In the genomic region with DNA sequence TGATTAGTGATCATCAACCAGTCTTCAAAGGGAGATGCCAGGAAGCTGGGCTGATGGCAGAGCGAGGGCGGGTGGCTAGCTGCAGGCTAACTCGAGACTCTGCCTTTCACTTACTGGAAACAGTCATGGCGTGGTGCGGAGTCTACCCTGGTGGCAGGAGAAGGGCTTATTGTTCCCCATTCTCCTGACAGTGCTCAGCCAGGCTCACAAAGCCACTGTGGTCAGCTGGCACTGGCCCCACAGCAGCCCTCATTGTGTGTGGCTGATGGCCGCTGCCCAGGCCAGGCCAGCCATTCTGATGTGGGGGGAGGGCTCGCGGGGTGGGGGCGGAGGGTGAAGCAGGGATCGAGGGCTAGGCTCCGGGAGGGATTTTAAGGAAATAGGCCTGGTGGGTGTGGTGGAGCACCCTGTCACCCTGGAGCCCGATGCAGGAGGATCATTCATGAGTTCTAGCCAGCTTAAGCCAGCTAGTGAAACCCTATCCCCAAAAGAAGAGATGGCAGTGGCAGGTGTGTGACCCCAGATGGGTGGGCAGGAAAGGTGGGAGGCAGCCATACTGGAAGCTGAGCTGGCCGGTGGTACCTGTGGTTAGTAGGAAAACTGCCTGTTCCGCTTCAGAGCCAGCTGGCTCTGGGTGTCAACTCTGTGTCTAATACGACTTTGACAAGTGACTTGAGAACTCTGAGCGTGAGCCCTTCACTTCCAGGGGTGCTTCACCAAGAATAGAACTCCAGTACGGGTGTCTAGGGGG, we compare ENCODE assay signal across 8 mouse cellular contexts. TPM values are rescaled to one million over a fixed set of nuclear protein-coding genes. Genes with fewer than 3 reads are reported as not detected.
A peak's percentile ranks its signal among the peaks of the same experiment; 100 is the strongest.
DNase-seq lines count a peak whose midpoint lies in the region; ATAC-seq and TF ChIP-seq lines count a peak whose summit lies in the region.
"Had no signal": no experiment of that assay in that cellular context is flagged by ENCODE, and none has a peak within 500 bp of the region (broad histone marks: within the 10 kb centered on the region; RNA-seq: fewer than 3 reads in every experiment).

No protein-coding gene starts in this region.

- no peak overlapping the region for H3K4me2 ChIP-seq in kidney, embryonic 15.5 days
- H3K4me2 ChIP-seq in limb, embryonic 15.5 days = no peak overlapping the region
- H3K4me2 ChIP-seq: neural tube, embryonic 12.5 days had no signal

- no peaks in the 10 kb centered on the region for H3K9me3 ChIP-seq in kidney, embryonic 15.5 days (replicated peaks)
- no peaks in the 10 kb centered on the region for H3K9me3 ChIP-seq in limb, embryonic 15.5 days
- H3K9me3 ChIP-seq: neural tube, embryonic 12.5 days had no signal

- peaks cover 63% of the 10 kb centered on the region for H3K4me1 ChIP-seq in kidney, embryonic 15.5 days
- H3K4me1 ChIP-seq in bone marrow, adult 2 months (ENCODE audit: control insufficient read depth, insufficient read depth, low read length) = peaks cover 3% of the 10 kb centered on the region; the same call in 1 of the 2 replicates
- peaks cover 40% of the 10 kb centered on the region for H3K4me1 ChIP-seq in limb, embryonic 15.5 days

- WGBS in kidney, embryonic 15.5 days = 53% methylated on average over 17 of the region's 17 CpGs
- 39% methylated on average over 17 of the region's 17 CpGs for WGBS in bone marrow, adult 2 months
- 68% methylated on average over 17 of the region's 17 CpGs for WGBS in limb, embryonic 15.5 days

- intact Hi-C loops in gastrocnemius, postnatal 14 days (cut with DNase I; ENCODE audit: low total_unique reads) = no loop called here

- no peak overlapping the region for H3K9ac ChIP-seq in kidney, embryonic 15.5 days
- no peak overlapping the region for H3K9ac ChIP-seq in limb, embryonic 15.5 days
- H3K9ac ChIP-seq: neural tube, embryonic 12.5 days had no signal

- no peak for DNase-seq in kidney, adult 18-20 months
- DNase-seq in gastrocnemius, postnatal 14 days = no peak
- no peak for DNase-seq in right cerebral cortex, postnatal 36 days (ENCODE audit: low spot score in 2 of 2)

- H3K27ac ChIP-seq in kidney, embryonic 15.5 days = peak overlapping the region; percentile 54
- H3K27ac ChIP-seq in bone marrow, adult 2 months (ENCODE audit: control insufficient read depth, insufficient read depth, low read depth, low read length, poor library complexity) = peak overlapping the region; percentile 32
- H3K27ac ChIP-seq in limb, embryonic 15.5 days = peak overlapping the region; percentile 62; the same call in 1 of the 2 replicates
- H3K27ac ChIP-seq: neural tube, embryonic 12.5 days had no signal

- TF ChIP-seq POLR2A in bone marrow, adult 2 months (IDR thresholded peaks at IDR 0.05; ENCODE audit: borderline replicate concordance, control insufficient read depth, low read depth, low read length) = no peak

- H3K36me3 ChIP-seq in kidney, embryonic 15.5 days = peaks cover 13% of the 10 kb centered on the region; the same call in 1 of the 2 replicates
- peaks cover 30% of the 10 kb centered on the region for H3K36me3 ChIP-seq in limb, embryonic 15.5 days

- no peaks in the 10 kb centered on the region for H3K27me3 ChIP-seq in kidney, embryonic 15.5 days
- H3K27me3 ChIP-seq in limb, embryonic 15.5 days = no peaks in the 10 kb centered on the region
- H3K27me3 ChIP-seq: neural tube, embryonic 12.5 days had no signal

- 0 out of 2 replicates have a peak, but pooled peaks have one; percentile 30 for ATAC-seq in kidney, embryonic 15.5 days (replicated peaks; ENCODE audit: low FRiP score)
- peak; percentile 38 for ATAC-seq in CD4-positive, CD25-positive, alpha-beta regulatory T cell, adult 4 months
- no peak for ATAC-seq in limb, embryonic 15.5 days (ENCODE audit: insufficient number of reproducible peaks, low FRiP score, low TSS enrichment, low read depth)

- TF ChIP-seq CTCF in bone marrow, adult 2 months (IDR thresholded peaks at IDR 0.05; ENCODE audit: control insufficient read depth, insufficient read depth, low read length) = no peak

- H3K4me3 ChIP-seq in kidney, embryonic 15.5 days (replicated peaks) = no peak overlapping the region
- H3K4me3 ChIP-seq in bone marrow, adult 2 months (replicated peaks; ENCODE audit: control insufficient read depth, low read depth, low read length) = no peak overlapping the region
- no peak overlapping the region for H3K4me3 ChIP-seq in limb, embryonic 15.5 days
- H3K4me3 ChIP-seq: neural tube, embryonic 12.5 days had no signal

RNA-seq across cellular contexts. Expression of a gene that starts 10.8 kb away (rescaled TPM):
- polyA plus RNA-seq in kidney, embryonic 15.5 days (2015; fragmentation: Nextera tagmentation; extraction: Ambion mirVana) = 78.5 and 79.2 TPM in 2 replicates
- polyA plus RNA-seq in CD4-positive, CD25-positive, alpha-beta regulatory T cell, adult 4 months (2017; shearing (Covaris generic)) = 100 to 1,000 TPM; 217 to 251 TPM
- 28.3 and 33.5 TPM in 2 replicates for polyA plus RNA-seq in bone marrow, adult 2 months (2011; ENCODE audit: insufficient read depth, insufficient read length, low replicate concordance, missing spikeins)
- polyA plus RNA-seq in limb, embryonic 15.5 days (2015; fragmentation: Nextera tagmentation; extraction: Ambion mirVana) = 688 and 696 TPM in 2 replicates
- 10 to 100 TPM; 10.8 to 13.5 TPM for total RNA-seq in gastrocnemius, postnatal 14 days (2021)

RNA-seq across cellular contexts. Expression of a gene that starts 21.8 kb away (rescaled TPM):
- 21.8 and 23.4 TPM in 2 replicates for polyA plus RNA-seq in kidney, embryonic 15.5 days (2015; fragmentation: Nextera tagmentation; extraction: Ambion mirVana)
- polyA plus RNA-seq in CD4-positive, CD25-positive, alpha-beta regulatory T cell, adult 4 months (2017; shearing (Covaris generic)) = 1 to 10 TPM in 1 of 2 experiments, under 1 TPM in 1; 0.13 to 1.4 TPM
- 1.3 and 5.0 TPM in 2 replicates for polyA plus RNA-seq in bone marrow, adult 2 months (2011; ENCODE audit: insufficient read depth, insufficient read length, low replicate concordance, missing spikeins)
- 14.8 and 16.2 TPM in 2 replicates for polyA plus RNA-seq in limb, embryonic 15.5 days (2015; fragmentation: Nextera tagmentation; extraction: Ambion mirVana)
- 1 to 10 TPM; 1.6 to 1.8 TPM for total RNA-seq in gastrocnemius, postnatal 14 days (2021)

RNA-seq across cellular contexts. Expression of a gene that starts 27.5 kb away (rescaled TPM):
- 16.5 and 17.4 TPM in 2 replicates for polyA plus RNA-seq in kidney, embryonic 15.5 days (2015; fragmentation: Nextera tagmentation; extraction: Ambion mirVana)
- polyA plus RNA-seq in CD4-positive, CD25-positive, alpha-beta regulatory T cell, adult 4 months (2017; shearing (Covaris generic)) = 10 to 100 TPM in 1 of 2 experiments, 1 to 10 TPM in 1; 3.7 to 14.3 TPM
- 15.5 and 23.5 TPM in 2 replicates for polyA plus RNA-seq in bone marrow, adult 2 months (2011; ENCODE audit: insufficient read depth, insufficient read length, low replicate concordance, missing spikeins)
- polyA plus RNA-seq in limb, embryonic 15.5 days (2015; fragmentation: Nextera tagmentation; extraction: Ambion mirVana) = 12.8 and 15.1 TPM in 2 replicates
- total RNA-seq in gastrocnemius, postnatal 14 days (2021) = 1 to 10 TPM; 3.4 to 3.5 TPM
